In the genomic region with DNA sequence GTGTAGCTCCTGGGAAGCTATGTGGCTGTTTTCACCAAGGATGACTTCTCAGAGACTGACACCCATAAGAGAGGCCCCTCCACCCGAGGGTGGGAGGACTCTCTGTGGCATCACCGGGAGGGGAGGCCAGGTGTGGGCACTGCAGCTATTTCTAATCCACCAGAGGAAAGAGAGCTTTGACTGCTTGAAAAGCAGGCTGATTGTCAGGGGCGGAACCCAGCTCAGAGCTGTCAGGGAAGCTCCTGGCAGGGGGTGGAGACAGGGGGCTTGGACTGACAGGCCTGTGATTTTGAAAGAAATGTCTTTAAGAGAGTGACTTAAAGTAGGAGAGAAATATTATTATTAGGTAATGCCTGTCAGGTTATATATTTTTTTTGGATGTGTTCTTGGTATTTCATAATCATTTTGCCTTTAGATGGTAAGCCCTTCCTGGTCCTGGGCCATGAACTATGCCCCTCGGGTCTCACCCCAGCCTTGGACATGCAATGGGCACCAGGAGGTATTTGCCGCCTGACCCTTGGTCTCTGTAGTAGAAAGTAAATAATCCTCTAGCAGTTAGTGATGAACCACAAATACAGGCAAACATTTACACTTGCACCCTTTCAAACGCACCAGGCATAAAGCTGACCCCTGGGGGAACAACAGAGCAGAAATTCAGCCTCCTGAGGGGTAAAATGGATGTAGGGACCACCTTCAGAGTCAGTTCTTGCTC, we compare ENCODE assay signal across 7 mouse cellular contexts. TPM values are rescaled to one million over a fixed set of nuclear protein-coding genes. Genes with fewer than 3 reads are reported as not detected.
DNase-seq lines count a peak whose midpoint lies in the region; ATAC-seq and TF ChIP-seq lines count a peak whose summit lies in the region.
"Not testable (repeated sequence)": the region's sequence is repeated elsewhere in the genome, so short reads cannot be mapped to it uniquely, and the experiment has no call there.

No protein-coding gene starts in this region.

- H3K9ac ChIP-seq in forebrain, embryonic 14.5 days (ENCODE audit: low read length); kidney, postnatal 0 days (ENCODE audit: low read depth, low read length); liver, embryonic 13.5 days: not testable (repeated sequence)
- 0 out of 2 replicates have a peak overlapping the region, but pooled peaks have one; percentile 27 for H3K9ac ChIP-seq in liver, postnatal 0 days (replicated peaks)

- not testable (repeated sequence) for H3K4me3 ChIP-seq in forebrain, embryonic 14.5 days (ENCODE audit: low read depth, low read length); kidney, adult 2 months (ENCODE audit: insufficient read depth, low read depth, low read length); kidney, postnatal 0 days (replicated peaks; ENCODE audit: low read depth, low read length); liver, embryonic 13.5 days (replicated peaks); liver, postnatal 0 days (ENCODE audit: low read depth, low read length)

- peak overlapping the region; percentile 33; the same call in 1 of the 2 replicates for H3K27ac ChIP-seq in forebrain, embryonic 14.5 days (ENCODE audit: low read depth, low read length)
- peak overlapping the region; percentile 31 for H3K27ac ChIP-seq in kidney, adult 2 months (ENCODE audit: insufficient read depth, low read depth, low read length)
- H3K27ac ChIP-seq in kidney, postnatal 0 days = peak overlapping the region; percentile 51; the same call in 1 of the 2 replicates
- H3K27ac ChIP-seq in liver, embryonic 13.5 days = peak overlapping the region; percentile 65
- peak overlapping the region; percentile 87 for H3K27ac ChIP-seq in liver, postnatal 0 days (ENCODE audit: low read depth)

- not testable (repeated sequence) for H3K4me2 ChIP-seq in forebrain, embryonic 14.5 days (ENCODE audit: low read length); kidney, postnatal 0 days (ENCODE audit: low read length); liver, postnatal 0 days (ENCODE audit: low read depth, low read length)
- H3K4me2 ChIP-seq in liver, embryonic 13.5 days = peak overlapping the region; percentile 5; the same call in 1 of the 2 replicates

- not testable (repeated sequence) for H3K27me3 ChIP-seq in forebrain, embryonic 14.5 days (replicated peaks; ENCODE audit: control insufficient read depth, insufficient read depth, low read length); kidney, adult 2 months (replicated peaks; ENCODE audit: control insufficient read depth, insufficient read depth, low read length); kidney, postnatal 0 days (ENCODE audit: insufficient read depth, low read length); liver, embryonic 13.5 days; liver, postnatal 0 days (ENCODE audit: insufficient read depth, low read length)

- peak; percentile 34 for DNase-seq in brain, adult 2 months (ENCODE audit: low read depth, low spot score)
- DNase-seq in forebrain, embryonic 14.5 days (ENCODE audit: low spot score) = peak; percentile 17
- DNase-seq in kidney, adult 2 months = peak; percentile 25
- DNase-seq in kidney, postnatal 0 days (ENCODE audit: low spot score); liver, embryonic 13.5 days; liver, postnatal 0 days: not testable (repeated sequence)

- H3K9me3 ChIP-seq in forebrain, embryonic 14.5 days (replicated peaks; ENCODE audit: control insufficient read depth, low read length); kidney, postnatal 0 days (replicated peaks; ENCODE audit: low read length); liver, embryonic 13.5 days (replicated peaks); liver, postnatal 0 days (ENCODE audit: low read length): not testable (repeated sequence)

- not testable (repeated sequence) for TF ChIP-seq CTCF in kidney, adult 2 months (conservative IDR thresholded peaks at IDR 0.05; ENCODE audit: insufficient read depth, insufficient read length, low read depth, low read length); kidney, postnatal 0 days (IDR thresholded peaks at IDR 0.05; ENCODE audit: low read depth); liver, postnatal 0 days (IDR thresholded peaks at IDR 0.05; ENCODE audit: low read depth)

- not testable (repeated sequence) for H3K4me1 ChIP-seq in forebrain, embryonic 14.5 days (ENCODE audit: control insufficient read depth, insufficient read depth, low read length); kidney, adult 2 months (ENCODE audit: control insufficient read depth, insufficient read depth, low read length); kidney, postnatal 0 days (replicated peaks; ENCODE audit: insufficient read depth, low read length); liver, embryonic 13.5 days (replicated peaks)
- peaks cover 18% of the 10 kb centered on the region; the same call in 1 of the 2 replicates for H3K4me1 ChIP-seq in liver, postnatal 0 days (ENCODE audit: insufficient read depth)

- not testable (repeated sequence) for TF ChIP-seq EP300 in liver, postnatal 0 days (IDR thresholded peaks at IDR 0.05; ENCODE audit: low read depth)

- 25% methylated on average over 4 of the region's 6 CpGs for WGBS in forebrain, embryonic 14.5 days
- 51% methylated on average over 5 of the region's 6 CpGs for WGBS in kidney, adult 2 months
- 46% methylated on average over 5 of the region's 6 CpGs for WGBS in kidney, postnatal 0 days
- WGBS in liver, embryonic 13.5 days (ENCODE audit: insufficient replicate concordance) = 50% methylated on average over 5 of the region's 6 CpGs
- WGBS in liver, postnatal 0 days (ENCODE audit: insufficient replicate concordance) = 31% methylated on average over 3 of the region's 6 CpGs

- TF ChIP-seq POLR2A in kidney, adult 2 months (IDR thresholded peaks at IDR 0.05; ENCODE audit: low read depth, low read length) = not testable (repeated sequence)

- H3K36me3 ChIP-seq in forebrain, embryonic 14.5 days (ENCODE audit: control insufficient read depth, insufficient read depth, low read length); kidney, adult 2 months (ENCODE audit: control insufficient read depth, insufficient read depth, low read length); kidney, postnatal 0 days (ENCODE audit: insufficient read depth, low read length); liver, embryonic 13.5 days; liver, postnatal 0 days (replicated peaks; ENCODE audit: insufficient read depth, low read length): not testable (repeated sequence)

- ATAC-seq in forebrain, embryonic 14.5 days = peak; percentile 46; the same call in 1 of the 2 replicates
- peak; percentile 50 for ATAC-seq in granulocyte monocyte progenitor cell, adult 5-6 weeks (replicated peaks; ENCODE audit: poor library complexity, severe bottlenecking)
- ATAC-seq in kidney, postnatal 0 days (replicated peaks; ENCODE audit: low FRiP score, low read depth) = peak; percentile 75
- ATAC-seq in liver, embryonic 13.5 days (ENCODE audit: low read depth) = peak; percentile 77
- ATAC-seq in liver, postnatal 0 days = peak; percentile 94

RNA-seq across cellular contexts. Expression of gene Snrpd3, which starts 42.1 kb away (rescaled TPM):
- polyA plus RNA-seq in forebrain, embryonic 14.5 days (2014; fragmentation: Nextera tagmentation; extraction: Ambion mirVana) = 137 and 144 TPM in 2 replicates
- total RNA-seq in granulocyte monocyte progenitor cell, adult 5-6 weeks (2014; fragmentation: Nextera tagmentation) = 97.0 and 127 TPM in 2 replicates
- 74.4 and 109 TPM in 2 replicates for total RNA-seq in granulocyte monocyte progenitor cell, adult 5-6 weeks (2017)
- polyA plus RNA-seq in kidney, adult 2 months (2012; rRNA removed) = 27.0 and 41.2 TPM in 2 replicates
- 113 and 125 TPM in 2 replicates for polyA plus RNA-seq in kidney, postnatal 0 days (2015; fragmentation: Nextera tagmentation; extraction: Ambion mirVana)
- polyA plus RNA-seq in liver, embryonic 13.5 days (2015; fragmentation: Nextera tagmentation; extraction: Ambion mirVana) = 109 and 141 TPM in 2 replicates
- 51.9 and 58.8 TPM in 2 replicates for polyA plus RNA-seq in liver, postnatal 0 days (2015; fragmentation: Nextera tagmentation; extraction: Ambion mirVana)

RNA-seq across cellular contexts. Expression of gene Gucd1, which starts 42.5 kb away (rescaled TPM):
- 26.9 and 29.5 TPM in 2 replicates for polyA plus RNA-seq in forebrain, embryonic 14.5 days (2014; fragmentation: Nextera tagmentation; extraction: Ambion mirVana)
- total RNA-seq in granulocyte monocyte progenitor cell, adult 5-6 weeks (2014; fragmentation: Nextera tagmentation) = 11.8 and 20.1 TPM in 2 replicates
- total RNA-seq in granulocyte monocyte progenitor cell, adult 5-6 weeks (2017) = 11.8 and 15.4 TPM in 2 replicates
- 124 and 164 TPM in 2 replicates for polyA plus RNA-seq in kidney, adult 2 months (2012; rRNA removed)
- 51.9 and 53.4 TPM in 2 replicates for polyA plus RNA-seq in kidney, postnatal 0 days (2015; fragmentation: Nextera tagmentation; extraction: Ambion mirVana)
- 48.7 and 50.4 TPM in 2 replicates for polyA plus RNA-seq in liver, embryonic 13.5 days (2015; fragmentation: Nextera tagmentation; extraction: Ambion mirVana)
- polyA plus RNA-seq in liver, postnatal 0 days (2015; fragmentation: Nextera tagmentation; extraction: Ambion mirVana) = 45.2 and 45.6 TPM in 2 replicates

Comparison
In these comparisons a context has a peak if more than half of its experiments do, and no peak if none do; other contexts are left out.
1. H3K27ac ChIP-seq: peak in every context shown above with its lines; median percentile 87 in liver, postnatal 0 days; 65 in liver, embryonic 13.5 days; 51 in kidney, postnatal 0 days; 33 in forebrain, embryonic 14.5 days; 31 in kidney, adult 2 months.